Mouse (Mus musculus): ENCODE results near the gene Selenov.

DNA sequence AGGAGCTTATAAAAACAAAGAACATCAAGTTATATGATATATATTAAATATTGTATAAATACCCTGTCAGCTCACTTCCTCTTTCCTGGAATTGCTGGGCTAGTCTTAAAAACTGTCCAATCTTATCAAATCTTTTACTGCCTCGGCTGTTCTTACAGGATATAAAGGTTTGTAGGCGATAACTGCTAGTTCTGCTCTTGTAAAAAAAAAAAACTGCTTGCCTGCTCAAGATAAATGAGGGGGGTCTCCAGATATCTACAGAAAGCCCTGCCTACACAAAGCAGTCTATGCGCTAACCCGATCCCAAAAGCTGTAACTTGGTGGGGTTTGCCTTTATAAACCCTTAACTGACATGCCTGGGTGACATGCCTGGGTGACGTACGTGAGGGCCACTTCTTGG is 36.4 kb downstream of the Selenov start:
- TF ChIP-seq POLR2A (IDR thresholded peaks at IDR 0.05; ENCODE audit: low read depth, low read length) = no peak
- TF ChIP-seq CTCF (conservative IDR thresholded peaks at IDR 0.05; ENCODE audit: insufficient read depth, insufficient read length, low read depth, low read length) = no peak
